Mouse (Mus musculus) G1E (cell line): ENCODE measurements around the gene Prr15l.
A peak's percentile ranks its signal among the peaks of the same experiment; 100 is the strongest.

Source experiments
- CTCF ChIP-seq: IDR thresholded peaks from 2 replicates; pipeline ENCODE4 v1.5.1; 2012; ENCODE audit warnings: low read depth, low read length, inconsistent platforms, mixed read lengths
- GATA1 ChIP-seq: IDR thresholded peaks from 2 replicates; pipeline ENCODE4 v1.6.1; 2012; ENCODE audit warnings: borderline replicate concordance, low read length, inconsistent platforms, mixed read lengths
- TAL1 ChIP-seq: conservative IDR thresholded peaks from 2 replicates; pipeline ENCODE4 v1.6.1; 2012; ENCODE audit warnings: low read depth, low read length, inconsistent platforms, mixed read lengths

DNA sequence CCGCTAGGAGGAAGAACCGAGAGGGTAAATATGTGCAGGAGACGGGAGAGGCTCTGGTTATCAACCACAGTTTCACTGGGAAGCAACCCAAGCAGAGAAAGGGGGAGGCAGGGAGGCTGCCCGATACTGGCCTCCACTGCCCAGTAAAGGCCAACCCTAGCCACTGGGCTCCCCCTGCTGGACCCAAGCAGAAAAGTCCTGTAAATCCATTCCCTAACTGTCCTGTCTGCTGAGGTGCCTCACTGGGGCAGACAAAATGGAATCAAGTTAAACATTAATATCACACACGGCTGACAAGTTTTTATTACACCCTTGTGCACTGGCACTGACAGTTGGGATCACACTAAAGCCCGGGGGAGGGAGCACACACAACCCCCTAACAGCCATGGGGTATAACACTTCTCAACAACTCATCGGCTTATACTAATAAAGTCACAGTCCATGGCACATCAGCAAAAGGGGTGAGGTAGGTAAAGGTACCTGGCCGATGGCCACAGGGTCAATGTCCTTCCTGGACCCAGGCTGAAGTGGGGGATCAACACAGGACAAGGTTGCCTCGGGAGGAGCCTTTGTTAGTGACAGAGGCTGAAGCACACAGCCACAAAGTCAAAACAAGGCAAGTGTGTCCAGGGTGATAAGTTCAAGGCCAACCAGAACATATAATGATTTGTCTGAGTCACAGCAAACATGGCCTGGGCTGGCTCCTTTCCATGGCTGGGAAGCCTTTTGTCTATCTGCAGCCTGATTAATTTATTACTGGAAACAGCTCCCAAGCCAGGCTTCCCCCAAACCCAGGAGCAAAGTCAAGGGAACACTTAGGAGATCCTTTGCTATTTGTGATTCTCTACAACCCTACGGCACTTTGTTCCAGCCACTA is 9.9 kb downstream of the Prr15l start:
- TF ChIP-seq CTCF: peak; percentile 44; the same call in 1 of the 2 replicates
- no peak for TF ChIP-seq TAL1
- no peak for TF ChIP-seq GATA1
